Mouse (Mus musculus): Measurements from ENCODE around the gene C2cd4c. TPM values are rescaled to one million over a fixed set of nuclear protein-coding genes. Genes with fewer than 3 reads are reported as not detected.

C2cd4c gene
- total RNA-seq (2015; ENCODE audit: low replicate concordance) (not detected in 2 replicates), total RNA-seq (2017; ENCODE audit: low replicate concordance) (not detected in 2 replicates)

DNA sequence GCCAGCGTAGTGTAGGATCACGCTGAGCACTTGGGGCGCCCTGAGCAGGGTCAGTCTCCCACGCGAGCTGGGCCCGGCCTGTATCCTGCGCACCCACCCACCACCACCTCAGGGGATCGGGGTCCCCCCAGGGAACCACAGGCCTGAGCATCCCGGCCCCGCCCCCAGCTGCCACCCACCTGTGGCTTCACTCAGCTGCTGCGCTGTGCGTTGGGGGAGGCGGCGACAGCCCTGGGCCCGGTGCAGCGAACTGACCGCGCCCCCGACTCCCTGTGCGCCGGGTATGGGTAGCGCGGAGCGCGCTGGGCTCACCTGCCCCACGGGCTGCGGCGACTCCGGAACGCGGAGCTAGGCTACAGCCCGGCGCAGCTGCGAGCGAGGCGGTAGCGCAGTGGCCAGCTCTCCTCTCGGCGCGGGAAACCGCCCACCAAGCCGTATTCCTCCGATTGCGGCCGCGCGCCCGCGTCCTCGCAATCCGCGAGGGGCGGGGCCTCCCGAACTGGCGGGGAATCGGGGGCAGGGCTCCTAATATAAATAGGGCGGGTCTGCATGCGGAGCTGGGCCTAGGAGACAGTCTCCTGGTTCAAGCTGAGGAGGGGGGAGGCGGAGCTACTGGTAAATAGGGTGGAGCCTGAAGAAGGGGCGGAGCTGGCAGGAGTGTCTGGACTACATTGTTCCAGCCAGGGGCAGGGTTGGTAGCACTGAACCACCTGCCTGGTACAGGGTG, at the start of gene C2cd4c:
Gene C2cd4c (minus strand): TSS at position 448 of the 727 bp plus-strand sequence.
- ATAC-seq (replicated peaks; ENCODE audit: low FRiP score, poor library complexity, severe bottlenecking): no peak; the same call in 1 of the 2 replicates

DNA sequence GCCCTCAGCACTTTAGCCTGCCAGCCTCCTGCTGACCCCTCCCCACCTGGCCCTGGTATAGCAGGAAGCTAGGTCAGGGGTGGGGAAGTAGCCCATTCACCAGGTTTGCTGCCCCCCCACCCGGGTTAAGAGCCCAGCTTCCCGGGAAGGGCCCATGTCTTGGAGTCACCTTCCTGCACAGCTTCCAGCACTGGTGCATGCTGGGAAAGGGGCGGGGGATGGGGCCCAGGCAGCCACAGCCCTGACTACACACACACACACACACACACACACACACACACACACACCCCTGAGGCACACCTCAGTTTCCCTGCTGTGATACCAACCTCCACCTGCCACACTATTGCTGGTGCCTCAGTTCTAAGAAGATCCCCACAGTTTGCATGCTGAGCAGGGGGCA, 48.0 kb upstream of the C2cd4c start:
- ATAC-seq (replicated peaks; ENCODE audit: low FRiP score, poor library complexity, severe bottlenecking): no peak

DNA sequence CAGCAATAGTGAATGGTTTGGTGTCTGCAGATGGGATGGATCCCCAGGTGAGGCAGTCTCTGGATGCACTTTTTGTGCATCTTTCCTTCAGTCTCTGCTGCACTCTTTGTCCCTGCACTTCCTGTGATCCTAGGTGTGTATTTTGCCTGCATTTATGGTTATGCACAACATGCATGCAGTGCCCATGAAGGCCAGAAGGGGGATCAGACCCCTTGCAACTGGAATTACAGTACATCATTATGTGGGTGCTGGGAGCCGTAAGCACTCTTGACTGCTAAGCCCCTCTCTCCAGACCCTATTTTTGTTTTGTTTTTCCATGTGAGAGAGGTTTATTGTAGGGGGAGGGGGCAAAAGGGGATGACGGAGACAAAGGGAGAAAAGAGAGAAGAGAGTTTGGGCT, 46.5 kb upstream of the C2cd4c start:
- ATAC-seq (replicated peaks; ENCODE audit: low FRiP score, poor library complexity, severe bottlenecking): no peak

DNA sequence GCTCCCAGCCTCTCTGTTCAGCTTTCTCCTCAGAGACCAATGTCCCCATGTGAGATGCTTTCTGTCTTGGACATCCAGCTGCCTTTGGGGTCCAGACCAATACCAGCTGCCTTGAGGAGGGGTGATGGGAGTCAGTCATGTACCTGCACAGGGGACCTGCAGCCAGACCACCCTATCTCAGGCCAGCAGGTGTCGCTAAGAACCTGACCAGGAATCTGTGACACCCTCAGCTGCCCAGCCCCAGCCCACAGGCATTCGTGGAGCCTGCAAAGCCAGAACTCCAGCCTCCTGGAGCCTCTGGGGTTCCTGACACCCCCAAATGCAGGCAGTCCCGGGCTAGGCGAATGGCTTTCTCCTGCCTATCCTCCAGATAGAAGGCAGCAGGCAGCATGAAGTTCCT, 45.0 kb upstream of the C2cd4c start:
- peak; percentile 58; the same call in 1 of the 2 replicates for ATAC-seq (replicated peaks; ENCODE audit: low FRiP score, poor library complexity, severe bottlenecking)

DNA sequence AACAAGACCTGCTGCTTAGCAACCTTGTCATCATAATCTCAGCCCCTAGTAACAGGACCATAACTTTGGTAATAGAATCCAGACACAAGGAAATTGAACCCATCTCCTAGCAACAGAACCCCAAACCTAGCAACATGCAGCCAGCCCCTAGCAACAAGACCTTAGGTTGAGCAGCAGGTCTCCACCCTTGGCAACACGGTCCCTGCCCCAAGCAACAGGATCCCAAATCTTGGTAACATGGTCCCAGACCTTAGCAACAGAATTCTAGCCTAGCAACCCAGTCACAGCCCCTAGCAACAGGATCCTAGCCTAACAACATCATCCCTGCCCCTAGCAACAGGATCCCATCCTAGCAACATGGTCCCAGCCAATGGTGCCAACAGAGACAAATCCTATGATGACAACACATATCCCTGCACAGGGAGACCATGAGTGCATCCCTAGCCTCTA, 41.1 kb upstream of the C2cd4c start:
- no peak for ATAC-seq (replicated peaks; ENCODE audit: low FRiP score, poor library complexity, severe bottlenecking)

DNA sequence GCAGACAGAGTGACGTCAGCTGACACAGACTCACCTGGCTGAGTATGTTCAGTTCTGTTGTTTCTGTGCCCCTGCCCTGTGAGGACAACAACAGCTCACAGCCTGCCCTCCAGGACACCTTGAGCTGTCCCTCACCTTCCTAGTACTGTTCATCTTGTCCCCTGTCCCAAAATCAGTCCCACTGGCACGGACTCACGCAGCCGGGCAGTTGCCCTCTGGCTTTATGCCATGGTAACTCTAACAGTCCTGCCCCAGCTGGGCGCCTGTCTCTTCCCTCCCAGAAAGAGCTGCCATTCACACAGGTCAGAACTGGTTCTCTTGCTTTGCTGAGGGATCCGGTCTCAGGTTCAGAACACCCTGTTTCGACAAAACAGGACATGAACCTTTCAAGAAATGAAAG, 39.0 kb upstream of the C2cd4c start:
- ATAC-seq (replicated peaks; ENCODE audit: low FRiP score, poor library complexity, severe bottlenecking): no peak

DNA sequence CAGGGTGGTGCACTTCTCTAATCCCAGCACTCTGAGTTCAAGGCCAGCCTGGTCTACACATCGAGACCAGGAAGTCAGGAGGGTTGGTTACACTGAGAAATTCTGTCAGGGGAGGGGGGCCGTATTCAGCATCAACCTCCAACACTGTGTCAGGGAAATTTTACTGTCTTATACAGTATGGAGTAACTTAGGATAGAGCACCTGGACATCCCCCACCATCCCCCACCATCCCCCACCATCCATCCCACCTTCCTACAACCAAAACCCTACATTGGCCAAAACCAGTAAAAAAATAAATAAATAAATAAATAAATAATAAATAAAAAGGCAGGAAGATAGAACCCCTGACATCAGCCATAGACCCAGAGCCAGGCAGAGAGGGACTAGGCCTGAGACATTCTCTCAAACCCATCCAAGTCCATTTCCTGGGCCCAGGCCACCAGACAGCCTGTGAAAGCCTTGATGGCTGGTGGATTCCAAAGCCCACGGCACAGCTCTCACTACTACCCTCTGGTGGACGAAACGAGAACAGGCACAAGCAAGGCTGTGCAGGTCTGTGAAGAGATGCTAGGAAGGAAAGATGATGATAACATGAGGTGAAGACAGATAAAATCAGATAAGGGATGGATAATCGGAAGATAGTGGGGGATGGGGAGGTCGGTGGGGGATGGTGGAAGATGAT, 35.4 kb upstream of the C2cd4c start:
- ATAC-seq (replicated peaks; ENCODE audit: low FRiP score, poor library complexity, severe bottlenecking): 0 out of 2 replicates have a peak, but pooled peaks have one; percentile 60

DNA sequence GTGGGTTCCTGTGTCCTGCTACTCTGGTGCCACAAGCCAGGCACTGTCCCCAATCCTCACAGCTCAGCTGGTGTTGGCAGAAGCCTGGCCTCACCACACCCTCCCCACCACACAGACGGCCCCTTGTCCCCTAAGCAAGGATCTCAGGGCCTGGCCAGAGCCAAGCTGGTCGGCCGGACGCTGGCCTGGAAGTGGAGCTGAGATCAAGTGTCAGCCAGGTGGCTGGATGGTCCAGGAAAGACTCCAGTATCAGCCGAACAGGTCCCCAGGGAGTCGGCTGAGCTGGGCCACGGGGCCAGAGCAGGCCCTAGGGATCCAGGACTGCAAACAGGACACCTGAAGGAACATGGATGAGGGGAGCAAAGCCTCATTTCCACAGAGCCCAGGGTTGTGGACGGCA, 31.9 kb upstream of the C2cd4c start, which contains the start of gene Odf3l2:
Gene Odf3l2 (minus strand): TSS at position 28 of the 400 bp plus-strand sequence.
- no peak for ATAC-seq (replicated peaks; ENCODE audit: low FRiP score, poor library complexity, severe bottlenecking)

DNA sequence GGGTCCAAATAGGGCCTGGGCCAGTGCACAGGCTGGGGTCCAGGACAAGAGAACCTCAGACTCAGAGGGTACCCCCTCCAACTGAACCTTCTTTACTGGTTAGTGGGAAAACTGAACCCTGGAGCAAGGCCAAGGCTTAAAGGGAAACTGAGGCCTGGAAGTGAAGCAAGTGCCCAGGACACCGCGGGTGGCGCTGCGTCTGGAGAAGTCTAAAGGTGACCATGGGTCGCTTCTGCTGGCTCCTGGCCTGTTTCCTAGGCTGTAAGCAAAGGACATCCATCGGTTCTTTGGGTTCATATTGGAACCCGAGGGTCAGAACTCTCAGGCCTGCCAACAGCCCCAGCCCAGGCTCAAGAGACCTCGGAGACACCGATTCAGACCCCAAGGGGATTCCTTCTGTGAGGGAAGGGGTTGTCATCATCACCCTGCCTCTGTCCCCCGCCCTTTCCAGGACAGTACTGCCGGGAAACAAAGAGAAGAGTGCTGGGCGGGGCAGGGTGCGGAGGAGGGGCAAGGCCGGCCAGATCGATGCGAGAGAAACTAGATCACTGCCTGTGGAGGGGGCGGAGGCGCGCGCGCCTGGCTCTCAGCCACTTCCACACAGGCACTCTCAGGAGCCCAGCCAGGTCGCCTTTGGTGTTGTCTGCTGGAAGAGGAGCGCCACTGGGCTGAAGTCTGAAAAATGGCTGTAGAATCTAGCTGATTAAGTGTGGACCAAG, 24.8 kb upstream of the C2cd4c start:
- no peak for ATAC-seq (replicated peaks; ENCODE audit: low FRiP score, poor library complexity, severe bottlenecking)

DNA sequence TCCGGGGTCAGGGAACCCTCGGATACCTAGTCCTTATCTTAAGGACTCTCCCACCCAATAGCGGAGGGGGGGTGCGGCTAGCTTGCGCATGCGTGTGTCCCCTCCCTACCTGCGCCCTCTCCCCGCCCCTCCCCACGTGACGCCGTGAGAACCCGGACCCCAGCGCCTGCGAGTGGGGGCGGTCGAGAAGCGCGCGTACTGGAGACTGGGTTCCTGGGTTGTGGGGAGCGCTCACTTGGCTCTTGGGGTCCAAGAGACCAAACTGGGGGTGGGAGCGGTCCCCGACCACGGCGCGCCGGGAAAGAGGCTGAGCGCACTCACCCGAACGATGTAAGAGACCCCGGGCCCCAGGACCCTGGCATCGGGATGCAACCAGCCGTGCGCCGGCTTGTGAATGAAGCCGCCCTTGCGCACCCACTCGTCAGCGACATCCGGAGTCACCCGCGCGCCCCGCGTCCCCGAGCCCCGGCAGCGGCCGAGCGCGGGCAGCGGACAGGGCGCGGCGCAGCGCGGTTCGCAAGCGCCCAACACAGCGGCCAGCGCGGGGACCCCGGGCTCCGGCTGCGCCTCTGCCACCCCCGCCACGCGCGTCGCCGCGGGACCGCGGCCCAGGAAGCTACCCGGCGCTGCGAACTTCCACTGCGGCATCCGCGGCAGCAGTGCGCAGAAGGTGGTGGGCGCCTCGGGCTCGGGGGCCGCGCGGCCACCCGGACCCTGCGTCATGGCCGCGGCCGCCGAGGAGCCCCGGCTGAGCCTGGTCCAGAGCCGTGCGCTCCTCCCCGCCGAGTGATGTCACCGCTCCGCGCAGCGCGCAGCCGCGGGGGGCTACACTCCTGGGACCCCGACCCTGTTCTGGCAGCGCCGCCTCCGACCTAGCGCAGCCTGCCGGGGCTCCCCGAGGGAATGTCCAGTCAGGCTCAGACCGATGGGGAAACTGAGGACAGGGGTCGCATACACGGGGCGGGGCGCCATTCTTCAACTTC, 23.6 kb upstream of the C2cd4c start, which contains the start of gene Shc2:
Gene Shc2 (minus strand): TSS at position 791 of the 983 bp plus-strand sequence.
- ATAC-seq (replicated peaks; ENCODE audit: low FRiP score, poor library complexity, severe bottlenecking): no peak

DNA sequence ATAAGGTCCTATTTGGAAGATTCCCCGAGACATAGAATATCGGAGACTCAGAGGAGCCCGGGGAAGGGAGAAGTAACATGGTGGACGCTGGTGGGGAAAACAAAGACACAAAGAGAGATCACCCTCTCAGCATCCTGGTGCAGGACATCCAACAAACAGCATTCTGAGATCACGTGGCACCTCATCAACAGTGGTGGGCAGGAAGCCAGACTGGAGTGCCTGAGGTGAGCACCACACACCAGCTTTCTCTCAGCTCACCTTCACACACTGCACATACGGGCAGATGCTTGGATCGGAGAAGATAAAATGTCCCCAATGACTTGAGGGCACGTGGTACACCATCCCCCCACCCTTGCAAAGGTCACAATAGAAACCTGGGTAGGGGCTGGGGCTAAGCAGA, 22.5 kb upstream of the C2cd4c start:
- ATAC-seq (replicated peaks; ENCODE audit: low FRiP score, poor library complexity, severe bottlenecking): no peak

DNA sequence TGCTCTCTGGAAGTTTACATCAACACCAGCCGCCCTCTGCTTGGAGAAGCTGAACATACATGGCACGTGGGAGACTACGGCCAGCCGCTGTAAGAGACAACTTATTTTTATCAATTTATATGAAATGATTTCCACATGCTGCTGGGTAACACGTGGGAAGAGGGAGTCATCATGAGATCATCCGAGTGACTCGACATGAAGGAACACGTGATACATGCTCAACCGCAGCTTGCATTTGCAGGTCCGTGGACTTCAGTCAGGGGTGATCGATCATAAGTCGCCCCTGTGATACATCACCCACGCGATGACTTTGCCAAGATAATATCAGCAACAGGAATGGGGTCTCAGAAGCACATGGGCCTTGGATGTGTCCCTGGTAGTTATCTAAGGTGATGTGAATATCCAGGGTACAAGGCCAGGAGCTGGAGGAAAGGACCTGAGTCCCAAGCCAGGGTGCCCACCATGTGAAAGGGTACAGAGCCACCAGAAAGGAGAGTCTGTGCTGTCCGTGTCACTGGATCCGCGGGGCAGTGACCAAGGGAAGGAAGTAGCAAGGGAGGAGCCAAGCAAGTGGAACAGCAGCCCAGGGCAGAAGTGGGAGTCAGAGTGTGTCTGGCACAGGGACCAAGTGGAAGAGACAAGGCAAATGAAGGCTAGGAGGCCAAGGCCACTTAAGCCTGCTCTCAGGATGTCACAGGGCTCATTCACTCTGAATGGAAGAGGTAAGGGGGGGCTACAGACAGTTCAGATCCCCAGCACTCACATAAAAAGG, 19.4 kb upstream of the C2cd4c start:
- ATAC-seq (replicated peaks; ENCODE audit: low FRiP score, poor library complexity, severe bottlenecking): no peak

DNA sequence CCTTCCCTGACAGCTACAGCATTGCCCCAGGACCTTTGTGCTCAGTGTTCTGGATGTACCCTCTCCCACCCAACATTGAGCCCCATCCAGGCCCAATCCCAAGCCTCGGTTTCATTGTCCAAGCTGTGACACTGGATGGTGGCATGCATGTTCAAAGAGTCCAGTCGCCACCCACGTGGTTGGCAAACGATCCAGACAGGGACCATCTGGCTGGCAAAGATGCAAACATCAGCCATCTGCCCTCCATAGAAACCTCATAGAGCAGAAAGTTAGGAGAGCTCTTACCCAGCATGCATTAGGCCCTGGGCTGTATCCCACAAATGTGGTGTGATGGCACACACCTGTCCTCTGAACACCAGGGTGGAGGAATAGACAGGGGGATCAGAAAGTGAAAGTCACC, 17.6 kb upstream of the C2cd4c start:
- ATAC-seq (replicated peaks; ENCODE audit: low FRiP score, poor library complexity, severe bottlenecking): no peak

DNA sequence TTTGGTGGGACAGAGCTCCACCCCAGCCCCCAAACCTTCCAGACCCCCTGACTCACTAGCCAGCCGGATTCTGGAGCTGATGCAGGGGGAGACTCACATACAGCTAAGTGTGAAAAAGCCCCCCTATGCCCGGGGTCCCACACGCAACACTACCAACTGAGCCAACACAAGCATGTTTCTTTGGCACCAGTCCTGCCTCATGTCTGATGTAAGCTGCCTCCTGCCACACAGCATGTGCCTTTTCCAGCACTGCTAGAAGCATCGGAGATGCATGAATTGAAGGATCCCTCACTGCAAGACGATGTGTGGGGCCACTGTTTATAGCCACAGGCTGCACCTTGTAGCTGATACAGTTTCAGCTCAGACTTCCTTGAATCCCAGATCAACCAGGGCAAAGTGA, 14.6 kb upstream of the C2cd4c start:
- ATAC-seq (replicated peaks; ENCODE audit: low FRiP score, poor library complexity, severe bottlenecking): no peak

DNA sequence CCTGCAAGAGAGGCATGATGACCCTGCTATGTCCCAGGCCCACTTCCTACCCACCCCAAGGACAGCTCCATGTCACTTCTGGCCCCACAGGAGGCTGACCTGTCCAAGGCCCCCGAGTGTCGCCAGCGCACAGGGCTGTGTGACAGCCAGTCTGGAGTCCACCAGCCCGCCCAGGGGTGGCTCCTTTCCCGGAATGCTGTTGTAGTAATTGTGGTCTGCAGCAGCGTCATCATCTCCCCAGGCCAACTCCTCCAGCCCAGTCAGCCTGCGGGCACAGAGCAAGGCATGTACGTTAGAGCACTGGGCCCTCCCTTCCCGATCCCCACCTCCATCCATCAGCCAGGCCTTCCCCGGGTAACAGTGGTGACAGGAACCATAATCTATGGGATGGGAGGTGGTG, 12.3 kb upstream of the C2cd4c start:
- no peak for ATAC-seq (replicated peaks; ENCODE audit: low FRiP score, poor library complexity, severe bottlenecking)

DNA sequence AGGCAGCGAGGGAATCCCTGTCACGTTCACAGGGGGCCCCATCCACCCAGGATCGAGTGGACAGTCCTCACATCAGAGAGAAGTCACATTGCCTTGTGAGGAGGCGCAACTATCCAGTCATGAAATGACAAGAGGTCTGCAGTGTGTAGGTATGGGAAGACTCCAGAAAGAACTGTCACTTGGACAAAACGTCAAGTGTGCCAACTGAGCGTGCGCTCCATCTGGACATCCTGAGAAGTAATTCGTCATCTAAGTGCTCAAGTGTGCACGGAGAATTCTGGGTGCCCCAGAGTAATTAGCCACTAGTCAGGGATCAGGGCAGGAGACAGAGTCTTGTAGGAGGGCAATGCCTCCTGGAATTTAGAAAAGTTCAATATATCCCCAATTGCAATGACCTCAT, 11.6 kb upstream of the C2cd4c start:
- ATAC-seq (replicated peaks; ENCODE audit: low FRiP score, poor library complexity, severe bottlenecking): no peak

DNA sequence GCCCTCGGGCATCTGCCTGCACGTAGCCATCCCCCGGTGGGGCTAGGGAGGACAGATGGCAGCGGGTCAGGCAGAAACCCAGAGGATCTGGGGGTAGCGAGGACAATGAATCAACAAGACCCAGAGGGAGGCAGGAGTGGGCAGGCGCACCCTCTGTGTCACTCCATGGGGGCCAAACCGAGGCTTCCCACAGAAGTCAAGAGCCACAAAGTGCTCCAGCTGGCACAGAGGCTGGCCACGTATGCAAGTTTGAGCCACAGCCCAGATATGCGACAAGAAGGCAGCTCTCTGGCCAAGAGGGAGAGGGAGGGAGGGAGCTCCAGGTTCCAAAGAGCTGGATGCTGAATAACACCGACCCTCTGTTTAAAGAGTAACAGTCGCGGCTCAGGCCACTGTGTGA, 10.1 kb upstream of the C2cd4c start:
- ATAC-seq (replicated peaks; ENCODE audit: low FRiP score, poor library complexity, severe bottlenecking): no peak

DNA sequence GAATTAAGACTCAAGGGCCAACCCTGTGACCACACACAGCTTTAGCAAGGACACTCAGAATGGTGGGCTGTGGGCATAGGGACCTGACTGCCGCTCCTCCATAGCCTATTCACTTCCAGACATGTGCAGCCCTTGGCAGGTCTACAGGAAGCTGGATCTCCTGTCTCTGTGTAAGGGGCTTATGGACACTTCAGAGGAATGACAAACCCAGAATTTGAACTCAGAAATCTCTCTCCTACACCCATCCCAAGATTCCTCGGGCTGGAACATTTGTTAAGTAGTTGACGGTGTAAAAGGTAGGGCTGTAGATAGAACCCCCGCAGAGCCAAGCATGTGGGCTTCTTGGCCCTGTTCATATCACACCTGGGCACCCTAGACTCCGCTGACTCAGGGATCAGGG, 2.6 kb upstream of the C2cd4c start:
- no peak for ATAC-seq (replicated peaks; ENCODE audit: low FRiP score, poor library complexity, severe bottlenecking)

DNA sequence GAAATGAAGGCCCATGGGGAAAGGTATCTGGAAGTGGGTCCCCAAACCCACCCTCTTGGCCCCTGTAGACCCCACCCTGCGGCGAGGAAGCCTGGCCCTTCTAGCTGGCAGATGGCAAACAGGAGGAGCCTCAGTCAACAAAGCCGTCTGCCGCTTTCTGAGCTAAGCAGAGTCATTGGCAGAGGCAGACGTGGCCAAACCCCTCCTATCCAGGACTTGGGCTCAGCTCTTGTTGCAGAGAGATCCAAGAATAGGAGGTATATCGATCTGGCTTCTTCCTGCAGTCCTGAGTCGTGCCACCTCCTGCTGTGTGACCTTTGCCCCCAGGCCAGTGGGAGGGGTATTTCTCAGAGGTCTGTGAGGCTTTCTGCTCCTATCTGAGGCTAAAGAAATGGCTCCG, 2.0 kb upstream of the C2cd4c start:
- ATAC-seq (replicated peaks; ENCODE audit: low FRiP score, poor library complexity, severe bottlenecking): no peak
